Mouse (Mus musculus): ENCODE data around the gene Tspan9.

Gene Tspan9

GRCm38 (mm10) chr6:128038568-128038967, 104.8 kb downstream of the Tspan9 start:
- ATAC-seq (ENCODE audit: low TSS enrichment): no peak

- ATAC-seq (ENCODE audit: low TSS enrichment): no peak
These were observed 106.8 kb downstream of the Tspan9 start for GRCm38 (mm10) chr6:128036597-128036996.

- peak; percentile 18 for ATAC-seq (ENCODE audit: low TSS enrichment)
These were observed 107.5 kb downstream of the Tspan9 start for GRCm38 (mm10) chr6:128035930-128036309.

- ATAC-seq (ENCODE audit: low TSS enrichment): peak; percentile 35
These were observed 108.0 kb downstream of the Tspan9 start for GRCm38 (mm10) chr6:128035250-128035929.

- ATAC-seq (ENCODE audit: low TSS enrichment): peak; percentile 15
These were observed 108.8 kb downstream of the Tspan9 start for GRCm38 (mm10) chr6:128034317-128035249.

GRCm38 (mm10) chr6:128033868-128034250, 109.5 kb downstream of the Tspan9 start:
- ATAC-seq (ENCODE audit: low TSS enrichment): no peak

GRCm38 (mm10) chr6:128033172-128033867, 110.1 kb downstream of the Tspan9 start:
- ATAC-seq (ENCODE audit: low TSS enrichment): no peak

- ATAC-seq (ENCODE audit: low TSS enrichment): peak; percentile 43
These were observed 110.9 kb downstream of the Tspan9 start for GRCm38 (mm10) chr6:128032252-128033171.

- ATAC-seq (ENCODE audit: low TSS enrichment): no peak
These were observed 111.8 kb downstream of the Tspan9 start for GRCm38 (mm10) chr6:128031584-128031983.

GRCm38 (mm10) chr6:128031096-128031495, 112.3 kb downstream of the Tspan9 start:
- ATAC-seq (ENCODE audit: low TSS enrichment): no peak

GRCm38 (mm10) chr6:128030475-128030874, 112.9 kb downstream of the Tspan9 start:
- ATAC-seq (ENCODE audit: low TSS enrichment): no peak

GRCm38 (mm10) chr6:128029517-128030348, 113.7 kb downstream of the Tspan9 start:
- no peak for ATAC-seq (ENCODE audit: low TSS enrichment)

GRCm38 (mm10) chr6:128028116-128028940, 115.1 kb downstream of the Tspan9 start:
- ATAC-seq (ENCODE audit: low TSS enrichment): no peak

- no peak for ATAC-seq (ENCODE audit: low TSS enrichment)
These were observed 117.4 kb downstream of the Tspan9 start for GRCm38 (mm10) chr6:128025997-128026396.

GRCm38 (mm10) chr6:128025581-128025980, 117.8 kb downstream of the Tspan9 start:
- ATAC-seq (ENCODE audit: low TSS enrichment): no peak

GRCm38 (mm10) chr6:128022207-128022606, 121.2 kb downstream of the Tspan9 start:
- no peak for ATAC-seq (ENCODE audit: low TSS enrichment)

- ATAC-seq (ENCODE audit: low TSS enrichment): no peak
These were observed 121.5 kb downstream of the Tspan9 start for GRCm38 (mm10) chr6:128021931-128022202.

- no peak for ATAC-seq (ENCODE audit: low TSS enrichment)
These were observed 122.1 kb downstream of the Tspan9 start for GRCm38 (mm10) chr6:128021106-128021930.

All from frontal cortex, adult (tissue).